Mouse (Mus musculus) heart, embryonic 16.5 days (tissue): ENCODE data around the gene Cirbp. TPM values are rescaled to one million over a fixed set of nuclear protein-coding genes. Genes with fewer than 3 reads are reported as not detected.

Experiments used
- ATAC-seq: fragments of 200-750 bp; cut with Nextera tagmentation; replicated peaks from 2 replicates; pipeline ENCODE4 v1.8.0; 2017; ENCODE audit warnings: moderate number of reproducible peaks; ENCODE audit not compliant: insufficient read depth, low FRiP score; ENCODE audit errors: extremely low read depth
- H3K27ac ChIP-seq: fragments of 300-500 bp; sonication (generic); 2 replicates; pipeline ENCODE4 v1.5.1; 2014; ENCODE audit warnings: mild to moderate bottlenecking, low read length, control low read depth, moderate library complexity
- H3K27me3 ChIP-seq: fragments of 300-500 bp; sonication (generic); 2 replicates; pipeline ENCODE4 v1.6.1; 2014; ENCODE audit warnings: low read length, mixed read lengths; ENCODE audit not compliant: control insufficient read depth, insufficient read depth
- H3K36me3 ChIP-seq: fragments of 300-500 bp; sonication (generic); 2 replicates; pipeline ENCODE4 v1.6.1; 2014; ENCODE audit not compliant: control insufficient read depth, insufficient read depth
- H3K4me1 ChIP-seq: fragments of 300-500 bp; sonication (generic); 2 replicates; pipeline ENCODE4 v1.6.1; 2014; ENCODE audit warnings: low read length, mixed read lengths; ENCODE audit not compliant: control insufficient read depth, insufficient read depth
- H3K4me2 ChIP-seq: fragments of 300-500 bp; sonication (generic); 2 replicates; pipeline ENCODE4 v1.6.1; 2014; ENCODE audit warnings: low read depth, mild to moderate bottlenecking, control low read depth, low read length
- H3K4me3 ChIP-seq: fragments of 300-500 bp; sonication (generic); 2 replicates; pipeline ENCODE4 v1.5.1; 2014; ENCODE audit warnings: mild to moderate bottlenecking, control low read depth, low read length
- H3K9ac ChIP-seq: fragments of 300-500 bp; sonication (generic); 2 replicates; pipeline ENCODE4 v1.6.1; 2014; ENCODE audit warnings: low read length, control low read depth
- H3K9me3 ChIP-seq: fragments of 300-500 bp; sonication (generic); replicated peaks from 2 replicates; pipeline ENCODE4 v1.6.1; 2016; ENCODE audit warnings: low read length; ENCODE audit not compliant: control insufficient read depth
- WGBS: fragments of 180-500 bp; shearing (Covaris S2); extraction: QIAGEN DNeasy Blood & Tissue Kit; methylation state at CpG from one replicate; pipeline ENCODE4 v1.1.7; 2014; 5-methylcytosine and 5-hydroxymethylcytosine counted together
- polyA plus RNA-seq: library from polyadenylated mRNA; unstranded; fragments of >200 nt; fragmentation: Nextera tagmentation; extraction: Ambion mirVana; gene quantifications from 2 replicates; pipeline ENCODE4 v1.2.1, GENCODE M21; 2015

Cirbp gene
- polyA plus RNA-seq, 1 experiment from 2014 or later, result 87.6 TPM

DNA sequence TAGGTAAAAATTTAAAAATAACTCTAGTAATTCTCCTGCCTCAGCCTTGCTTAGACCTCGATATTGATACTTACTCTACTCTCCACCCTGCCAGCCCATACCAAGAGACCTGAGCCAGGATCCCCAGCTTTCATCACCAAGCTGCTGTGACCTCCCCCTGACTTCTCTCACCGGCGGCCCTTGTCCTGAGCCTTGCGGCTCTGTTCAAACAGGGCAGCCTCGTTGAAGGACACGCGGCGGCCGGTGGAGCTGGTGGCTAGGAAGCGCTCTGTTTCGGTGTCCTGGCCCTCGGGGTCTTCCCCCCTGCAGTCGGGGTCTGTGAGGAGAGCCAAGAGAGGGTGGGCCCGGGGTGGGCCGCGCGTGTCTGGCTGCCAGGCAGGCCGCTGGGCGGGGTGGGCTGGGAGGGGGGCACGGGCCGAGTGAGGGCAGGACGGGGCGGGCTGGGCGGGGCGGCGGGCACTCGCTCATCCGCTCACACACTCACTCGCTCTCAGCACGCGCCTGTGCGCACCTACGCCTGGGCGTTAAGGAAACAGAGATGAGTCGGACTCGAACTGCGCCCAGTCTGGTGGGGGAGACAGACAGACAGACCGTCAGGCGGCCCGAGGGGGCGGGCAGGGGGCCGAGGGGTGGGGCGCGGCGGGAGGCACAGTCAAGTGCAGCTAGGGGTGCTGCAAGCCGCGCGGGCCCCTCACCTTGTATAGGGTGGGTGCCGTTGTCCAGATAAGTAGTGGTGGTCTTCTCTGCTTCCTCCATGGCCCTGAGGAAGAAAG is 29.4 kb upstream of the Cirbp start:
- Histone ChIP-seq H3K4me3 (peak overlapping the region; percentile 60), H3K9me3 (0 out of 2 replicates have a peak, but pooled peaks cover 3% of the 10 kb centered on the region), H3K4me1 (peaks cover 40% of the 10 kb centered on the region), H3K27me3 (peaks cover 6% of the 10 kb centered on the region; the same call in 1 of the 2 replicates), H3K27ac (no peak overlapping the region), H3K9ac (peak overlapping the region; percentile 43; the same call in 1 of the 2 replicates), H3K4me2 (peak overlapping the region; percentile 85), H3K36me3 (no peaks in the 10 kb centered on the region)
- ATAC-seq, result no peak
- 23% methylated on average over 34 of the region's 49 CpGs for WGBS

DNA sequence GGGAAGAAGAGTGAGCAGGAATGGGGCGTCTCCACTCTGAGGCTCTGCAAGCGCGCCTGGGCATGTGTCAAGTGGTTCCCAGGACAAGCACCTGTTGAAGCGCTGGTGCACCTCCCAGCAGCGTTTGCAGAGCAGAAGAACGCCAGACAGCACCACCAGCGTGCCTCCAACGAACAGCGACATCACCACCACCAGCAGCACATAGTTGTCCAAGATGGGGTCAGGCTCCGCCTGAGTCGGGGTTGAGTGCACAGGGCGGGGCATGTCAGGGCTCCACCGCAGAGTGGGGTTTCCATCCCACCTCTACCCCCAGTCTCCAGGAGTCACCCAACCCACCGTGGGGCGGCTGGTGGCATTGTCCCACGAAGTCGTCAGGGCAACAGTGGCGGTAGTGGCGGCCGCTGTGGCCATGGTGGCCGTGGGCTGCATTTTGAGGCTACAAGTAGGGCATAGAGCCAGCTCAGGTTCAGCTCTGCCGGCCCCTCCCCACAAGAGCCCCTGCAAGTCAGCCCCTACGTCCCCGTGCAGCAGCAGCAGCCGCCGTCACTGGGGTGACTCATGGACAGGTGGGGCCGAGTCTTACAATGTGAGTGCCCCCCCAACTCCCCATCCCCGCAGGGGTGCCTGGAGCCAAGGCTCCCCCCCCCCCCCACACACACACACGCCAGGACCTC is 28.7 kb upstream of the Cirbp start:
- peak overlapping the region; percentile 85 for H3K4me2 ChIP-seq
- H3K9me3 ChIP-seq, result 0 out of 2 replicates have a peak, but pooled peaks cover 3% of the 10 kb centered on the region
- H3K27ac ChIP-seq, result no peak overlapping the region
- H3K4me3 ChIP-seq, result peak overlapping the region; percentile 60
- H3K4me1 ChIP-seq, result peaks cover 38% of the 10 kb centered on the region
- no peak for ATAC-seq
- peak overlapping the region; percentile 43 for H3K9ac ChIP-seq
- 5% methylated on average over 29 of the region's 29 CpGs for WGBS
- H3K27me3 ChIP-seq, result peaks cover 6% of the 10 kb centered on the region; the same call in 1 of the 2 replicates
- no peaks in the 10 kb centered on the region for H3K36me3 ChIP-seq

DNA sequence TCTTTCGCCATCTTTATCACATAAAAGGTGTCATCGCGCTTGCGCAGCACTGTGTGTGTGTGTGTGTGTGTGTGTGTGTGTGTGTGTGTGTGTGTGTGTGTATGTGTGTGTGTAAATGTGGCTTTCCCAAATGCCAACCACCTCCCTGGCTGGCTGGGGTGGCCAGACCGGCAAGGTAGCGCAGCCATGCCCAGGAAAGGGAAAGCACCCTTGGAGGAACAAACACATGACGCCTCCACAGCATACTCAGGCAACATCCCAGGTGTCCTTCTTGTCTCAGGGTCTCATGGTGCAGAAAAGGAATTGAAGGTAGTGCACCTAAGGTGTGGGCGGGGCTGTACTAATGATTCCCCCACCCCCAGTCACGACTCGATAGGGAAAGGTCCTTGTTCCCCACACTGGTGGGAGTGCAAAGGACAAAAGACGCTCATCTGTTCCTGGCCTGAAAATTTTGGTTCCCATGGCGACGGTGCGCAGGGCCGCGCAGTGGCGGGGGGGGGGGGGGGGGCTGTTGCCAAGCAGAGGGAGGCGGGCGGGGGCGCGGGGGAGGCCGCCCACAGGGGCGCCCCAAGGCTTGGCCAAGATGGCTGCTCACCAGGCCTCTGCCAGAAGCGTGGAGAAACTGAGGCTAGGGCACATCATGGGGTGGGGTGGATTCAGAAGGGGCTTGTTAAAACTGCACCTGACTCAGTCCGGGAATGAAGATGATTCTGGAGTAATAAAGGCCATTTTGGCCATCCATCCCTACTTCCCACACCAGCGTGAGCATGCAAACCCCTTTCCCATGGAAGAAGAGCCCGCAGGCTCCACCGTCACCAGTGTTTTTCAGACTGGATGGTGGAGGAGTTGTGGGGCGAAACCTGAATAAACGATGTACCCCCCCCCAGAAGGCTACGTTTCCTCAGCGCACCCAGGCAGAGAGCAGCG is 27.9 kb upstream of the Cirbp start:
- Histone ChIP-seq H3K36me3 (no peaks in the 10 kb centered on the region), H3K4me1 (peaks cover 37% of the 10 kb centered on the region), H3K27me3 (peaks cover 6% of the 10 kb centered on the region; the same call in 1 of the 2 replicates), H3K27ac (no peak overlapping the region), H3K4me3 (peak overlapping the region; percentile 60), H3K9me3 (0 out of 2 replicates have a peak, but pooled peaks cover 3% of the 10 kb centered on the region), H3K4me2 (peak overlapping the region; percentile 85), H3K9ac (peak overlapping the region; percentile 43)
- WGBS, result 9% methylated on average over 29 of the region's 33 CpGs
- ATAC-seq, result no peak

DNA sequence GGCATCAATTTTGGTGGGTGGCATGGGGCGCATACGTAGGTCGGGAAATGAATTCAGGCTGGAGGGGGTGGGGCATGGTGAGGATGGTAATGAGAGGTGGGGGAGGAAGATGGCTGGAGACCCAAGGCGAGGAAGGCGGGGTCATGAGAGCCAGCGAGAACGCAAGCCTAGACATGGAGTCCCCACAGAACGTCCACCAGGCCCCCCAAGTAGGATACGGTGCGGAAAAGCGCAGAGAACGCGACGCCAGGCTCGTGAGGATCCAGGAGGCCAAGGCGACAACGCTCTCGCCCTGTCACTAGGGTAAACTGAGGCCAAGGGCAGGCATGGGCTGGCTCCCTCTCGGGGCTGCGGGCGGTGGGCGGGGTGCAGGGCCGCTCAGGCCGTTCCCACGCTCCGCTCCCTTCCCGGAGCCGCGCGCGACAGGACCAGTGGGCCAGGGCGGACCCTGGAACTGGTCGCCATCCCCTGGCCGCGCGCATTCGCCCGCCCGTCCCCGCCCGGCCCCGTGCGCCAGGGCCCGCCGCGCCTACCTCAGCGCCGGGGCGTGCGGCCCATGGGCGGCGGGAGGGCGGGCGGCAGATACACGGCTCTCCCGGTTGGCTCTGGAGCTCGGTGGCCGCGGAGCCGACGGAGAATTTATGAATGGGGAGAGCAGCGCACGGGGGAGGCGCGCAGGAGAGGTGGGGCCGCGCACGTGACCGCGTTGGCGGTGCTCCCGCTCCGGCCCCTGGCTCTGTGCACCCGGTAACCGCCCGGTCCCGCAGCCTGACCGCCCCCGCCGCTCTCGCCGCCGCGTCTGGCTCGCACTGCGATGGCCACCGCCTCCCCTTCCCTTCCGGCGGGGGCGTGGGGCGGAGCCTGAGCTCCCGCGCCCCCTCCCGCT is 27.0 kb upstream of the Cirbp start, which contains the start of gene Atp5d:
Gene Atp5d (plus strand): TSS at position 80 of the 886 bp plus-strand sequence.
- Histone ChIP-seq H3K27me3 (peaks cover 6% of the 10 kb centered on the region; the same call in 1 of the 2 replicates), H3K4me3 (peak within 1 kb of the TSS; percentile 60), H3K36me3 (peaks cover 5% of the 10 kb centered on the region), H3K4me2 (peak within 1 kb of the TSS; percentile 85), H3K9me3 (0 out of 2 replicates have a peak, but pooled peaks cover 3% of the 10 kb centered on the region), H3K27ac (no peak within 1 kb of the TSS), H3K4me1 (peaks cover 34% of the 10 kb centered on the region), H3K9ac (peak within 1 kb of the TSS; percentile 69)
- peak; percentile 1; the same call in 1 of the 2 replicates for ATAC-seq
- under 1% methylated on average over 78 of the region's 94 CpGs for WGBS

DNA sequence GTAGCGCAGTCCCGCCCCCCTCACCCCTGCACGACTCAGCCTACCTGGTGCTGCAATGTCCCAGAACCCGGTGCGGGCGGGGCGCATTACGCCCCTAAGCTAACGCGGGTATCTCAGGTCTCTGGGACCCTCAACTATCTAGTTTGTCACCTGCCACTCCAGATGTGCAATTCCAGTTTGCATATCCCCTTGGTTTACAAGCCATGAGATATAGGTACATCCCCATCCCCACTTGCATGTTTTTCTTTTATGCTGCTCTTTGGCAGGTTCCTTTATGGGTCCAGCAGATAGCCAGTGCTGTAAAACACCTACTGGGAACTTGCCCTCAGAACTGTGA is 26.4 kb upstream of the Cirbp start:
- peaks cover 11% of the 10 kb centered on the region for H3K36me3 ChIP-seq
- peaks cover 6% of the 10 kb centered on the region; the same call in 1 of the 2 replicates for H3K27me3 ChIP-seq
- ATAC-seq, result no peak; the same call in 1 of the 2 replicates
- H3K4me1 ChIP-seq, result peaks cover 37% of the 10 kb centered on the region
- peak overlapping the region; percentile 69 for H3K9ac ChIP-seq
- WGBS, result 1% methylated on average over 10 of the region's 10 CpGs
- peak overlapping the region; percentile 85 for H3K4me2 ChIP-seq
- peak overlapping the region; percentile 60 for H3K4me3 ChIP-seq
- 0 out of 2 replicates have a peak, but pooled peaks cover 3% of the 10 kb centered on the region for H3K9me3 ChIP-seq
- H3K27ac ChIP-seq, result no peak overlapping the region

DNA sequence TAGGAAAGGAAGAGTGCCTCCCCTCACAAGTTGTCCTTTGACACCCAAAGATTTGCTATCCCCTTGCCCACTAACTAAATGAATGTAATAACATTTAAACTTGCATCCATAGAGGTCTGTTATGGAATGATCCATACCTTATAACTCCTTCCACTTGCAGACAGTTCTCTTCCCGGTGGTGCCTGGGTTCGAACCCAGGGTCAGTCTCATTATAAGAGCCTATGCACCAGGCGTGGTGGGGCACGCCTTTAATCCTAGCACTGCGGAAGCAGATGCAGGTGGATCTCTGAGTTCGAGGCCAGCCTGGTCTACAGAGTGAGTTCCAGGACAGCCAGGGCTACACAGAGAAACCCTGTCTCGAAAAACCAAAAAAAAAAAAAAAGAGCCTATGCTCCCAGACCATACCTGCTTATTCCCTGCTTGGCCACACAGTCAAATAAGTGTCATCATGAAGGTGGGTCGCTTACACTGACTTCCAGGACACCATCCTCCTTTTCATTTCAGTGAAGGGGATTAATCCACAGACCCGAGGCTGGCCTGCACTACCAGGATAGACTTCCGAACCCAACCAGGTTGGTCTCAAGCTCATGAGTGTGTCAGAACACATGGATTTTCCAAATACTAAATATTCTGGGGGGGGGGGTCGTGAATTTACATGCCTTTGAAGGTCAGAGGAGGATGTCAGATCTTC is 25.7 kb upstream of the Cirbp start:
- 78% methylated on average over 11 of the region's 11 CpGs for WGBS
- peaks cover 39% of the 10 kb centered on the region for H3K4me1 ChIP-seq

DNA sequence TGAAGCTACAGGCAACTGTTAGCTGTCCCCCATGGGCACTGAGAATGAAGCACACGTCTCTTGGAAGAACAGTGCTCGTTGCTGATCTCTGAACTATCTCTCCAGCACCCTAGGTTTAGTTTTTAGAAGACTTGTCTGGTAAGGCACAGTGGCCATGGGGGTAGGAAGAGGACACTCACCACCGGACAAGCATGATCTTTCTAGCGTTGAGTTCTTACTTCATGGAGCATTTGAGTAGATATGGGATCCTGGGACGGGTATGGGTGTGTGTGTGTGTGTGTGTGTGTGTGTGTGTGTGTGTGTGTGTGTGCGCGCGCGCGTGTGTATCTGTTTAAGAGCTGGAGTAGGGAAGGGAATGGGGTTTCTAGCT is 25.1 kb upstream of the Cirbp start, which contains the start of gene Cbarp:
Gene Cbarp (minus strand): TSS at position 170 of the 370 bp plus-strand sequence.
- Histone ChIP-seq H3K9me3 (0 out of 2 replicates have a peak, but pooled peaks cover 3% of the 10 kb centered on the region), H3K4me3 (peak within 1 kb of the TSS; percentile 73), H3K27ac (peak within 1 kb of the TSS; percentile 81), H3K4me1 (peaks cover 42% of the 10 kb centered on the region), H3K27me3 (peaks cover 6% of the 10 kb centered on the region; the same call in 1 of the 2 replicates), H3K9ac (peak within 1 kb of the TSS; percentile 72), H3K4me2 (peak within 1 kb of the TSS; percentile 85), H3K36me3 (peaks cover 21% of the 10 kb centered on the region)
- 70% methylated on average over 10 of the region's 10 CpGs for WGBS
- ATAC-seq, result no peak

More for the DNA sequence above, 25.7 kb upstream of the Cirbp start:
- peaks cover 6% of the 10 kb centered on the region; the same call in 1 of the 2 replicates for H3K27me3 ChIP-seq
- H3K9ac ChIP-seq, result no peak overlapping the region
- no peak overlapping the region for H3K27ac ChIP-seq
- peaks cover 18% of the 10 kb centered on the region for H3K36me3 ChIP-seq
- H3K9me3 ChIP-seq, result 0 out of 2 replicates have a peak, but pooled peaks cover 3% of the 10 kb centered on the region
- no peak for ATAC-seq
- no peak overlapping the region for H3K4me2 ChIP-seq
- H3K4me3 ChIP-seq, result no peak overlapping the region
